ENCODE assay signal across 8 mouse cellular contexts in genomic region chr7:24298973-24299708, GRCm38 (mm10). TPM values are rescaled to one million over a fixed set of nuclear protein-coding genes. Genes with fewer than 3 reads are reported as not detected.
DNase-seq lines count a peak whose midpoint lies in the region; ATAC-seq and TF ChIP-seq lines count a peak whose summit lies in the region.

No protein-coding gene starts in this region.

- peak; percentile 43 for TF ChIP-seq CTCF in cerebellum, adult 2 months (IDR thresholded peaks at IDR 0.05; ENCODE audit: borderline replicate concordance, insufficient read depth, low read depth, low read length)
- peak; percentile 75 for TF ChIP-seq CTCF in layer of hippocampus, adult 2 months (conservative IDR thresholded peaks at IDR 0.05)
- peak; percentile 53 for TF ChIP-seq CTCF in lung, adult 2 months (IDR thresholded peaks at IDR 0.05; ENCODE audit: insufficient read depth, low read length)

- peak overlapping the region; percentile 69 for H3K27ac ChIP-seq in cerebellum, adult 2 months (ENCODE audit: insufficient read depth, low read length)
- peak overlapping the region; percentile 95 for H3K27ac ChIP-seq in forebrain, embryonic 16.5 days (ENCODE audit: low read length)
- peak overlapping the region; percentile 95 for H3K27ac ChIP-seq in layer of hippocampus, adult 2 months
- H3K27ac ChIP-seq in neural tube, embryonic 15.5 days (replicated peaks) = peak overlapping the region; percentile 88

- ATAC-seq in forebrain, embryonic 16.5 days = peak; percentile 91
- peak; percentile 93 for ATAC-seq in neural tube, embryonic 15.5 days (ENCODE audit: low FRiP score)

- H3K27me3 ChIP-seq in cerebellum, adult 2 months (ENCODE audit: control insufficient read depth, insufficient read depth, low read length) = no peaks in the 10 kb centered on the region
- H3K27me3 ChIP-seq in forebrain, embryonic 16.5 days (replicated peaks; ENCODE audit: control insufficient read depth, insufficient read depth, low read length) = no peaks in the 10 kb centered on the region
- H3K27me3 ChIP-seq in neural tube, embryonic 15.5 days (replicated peaks) = no peaks in the 10 kb centered on the region

- peak overlapping the region; percentile 86 for H3K4me3 ChIP-seq in cerebellum, adult 2 months (replicated peaks; ENCODE audit: insufficient read depth, low read depth, low read length)
- H3K4me3 ChIP-seq in forebrain, embryonic 16.5 days (replicated peaks; ENCODE audit: low read length) = peak overlapping the region; percentile 65
- H3K4me3 ChIP-seq in layer of hippocampus, adult 2 months = peak overlapping the region; percentile 86
- H3K4me3 ChIP-seq in lung, adult 2 months (replicated peaks; ENCODE audit: extremely low read depth, low read depth, low read length) = peak overlapping the region; percentile 90
- peak overlapping the region; percentile 69 for H3K4me3 ChIP-seq in neural tube, embryonic 15.5 days (replicated peaks)

- no peaks in the 10 kb centered on the region for H3K4me1 ChIP-seq in cerebellum, adult 2 months (ENCODE audit: control insufficient read depth, insufficient read depth, low read length)
- H3K4me1 ChIP-seq in forebrain, embryonic 16.5 days (replicated peaks; ENCODE audit: control insufficient read depth, insufficient read depth, low read length) = peaks cover 19% of the 10 kb centered on the region
- H3K4me1 ChIP-seq in lung, adult 2 months (ENCODE audit: control insufficient read depth, insufficient read depth, low read length) = no peaks in the 10 kb centered on the region; the same call in 1 of the 2 replicates
- peaks cover 27% of the 10 kb centered on the region for H3K4me1 ChIP-seq in neural tube, embryonic 15.5 days

- TF ChIP-seq POLR2A in cerebellum, adult 2 months (IDR thresholded peaks at IDR 0.05; ENCODE audit: borderline replicate concordance, insufficient read depth, low read length) = peak; percentile 83; the same call in 1 of the 2 replicates
- 0 out of 2 replicates have a peak, but pooled peaks have one; percentile 37 for TF ChIP-seq POLR2A in lung, adult 2 months (IDR thresholded peaks at IDR 0.05; ENCODE audit: borderline replicate concordance, extremely low read depth, low read depth, low read length)

- H3K4me2 ChIP-seq in forebrain, embryonic 16.5 days (ENCODE audit: low read length) = peak overlapping the region; percentile 66
- H3K4me2 ChIP-seq in neural tube, embryonic 15.5 days = peak overlapping the region; percentile 91

- DNase-seq in MN1 (ENCODE audit: low spot score) = peak; percentile 88
- peak; percentile 90 to 91 for DNase-seq in cerebellum, adult 2 months
- DNase-seq in heart, postnatal 36 days = peak; percentile 61 to 78
- DNase-seq in layer of hippocampus, adult 2 months (ENCODE audit: low spot score in 2 of 2) = peak; percentile 85 to 90
- DNase-seq in lung, adult 2 months = peak; percentile 73
- DNase-seq in testis, postnatal 10 days (ENCODE audit: low spot score) = peak; percentile 85

- WGBS in cerebellum, adult 2 months = under 1% methylated on average over 47 of the region's 47 CpGs
- under 1% methylated on average over 47 of the region's 47 CpGs for WGBS in forebrain, embryonic 16.5 days
- under 1% methylated on average over 43 of the region's 47 CpGs for WGBS in lung, adult 2 months
- WGBS in neural tube, embryonic 15.5 days = under 1% methylated on average over 44 of the region's 47 CpGs

- H3K36me3 ChIP-seq in forebrain, embryonic 16.5 days (ENCODE audit: control insufficient read depth, insufficient read depth) = peaks cover 36% of the 10 kb centered on the region
- H3K36me3 ChIP-seq in neural tube, embryonic 15.5 days = peaks cover 53% of the 10 kb centered on the region

- intact Hi-C loops in heart, postnatal 36 days (cut with DNase I) = loop anchor here (5.0 kb wide), 1 partner anchor 332 kb away; no protein-coding TSS in a partner anchor

- no peaks in the 10 kb centered on the region for H3K9me3 ChIP-seq in forebrain, embryonic 16.5 days (ENCODE audit: control insufficient read depth, low read length)
- H3K9me3 ChIP-seq in neural tube, embryonic 15.5 days (replicated peaks) = no peaks in the 10 kb centered on the region

- peak overlapping the region; percentile 74 for H3K9ac ChIP-seq in forebrain, embryonic 16.5 days (replicated peaks; ENCODE audit: low read depth, low read length)
- peak overlapping the region; percentile 64 for H3K9ac ChIP-seq in neural tube, embryonic 15.5 days (replicated peaks)

RNA-seq across cellular contexts. Expression of gene Zfp61, which starts 1.9 kb away (rescaled TPM):
- 33.0 and 36.4 TPM in 2 replicates for polyA plus RNA-seq in cerebellum, adult 2 months (2012; rRNA removed)
- polyA plus RNA-seq in forebrain, embryonic 16.5 days (2015; fragmentation: Nextera tagmentation; extraction: Ambion mirVana) = 56.0 and 56.3 TPM in 2 replicates
- total RNA-seq in heart, postnatal 36 days (2021) = 1 to 10 TPM; 2.1 to 3.8 TPM
- total RNA-seq in layer of hippocampus, adult 2 months (2021) = 10 to 100 TPM; 21.6 to 24.2 TPM
- 5.1 and 8.7 TPM in 2 replicates for polyA plus RNA-seq in lung, adult 2 months (2012; rRNA removed)
- 42.0 and 44.7 TPM in 2 replicates for polyA plus RNA-seq in neural tube, embryonic 15.5 days (2015; fragmentation: Nextera tagmentation; extraction: Ambion mirVana)

RNA-seq across cellular contexts. Expression of gene Zfp94, which starts 17.3 kb away (rescaled TPM):
- 18.2 and 18.3 TPM in 2 replicates for polyA plus RNA-seq in cerebellum, adult 2 months (2012; rRNA removed)
- 25.9 and 26.6 TPM in 2 replicates for polyA plus RNA-seq in forebrain, embryonic 16.5 days (2015; fragmentation: Nextera tagmentation; extraction: Ambion mirVana)
- total RNA-seq in heart, postnatal 36 days (2021) = 1 to 10 TPM; 1.7 to 2.5 TPM
- 10 to 100 TPM; 16.6 to 17.5 TPM for total RNA-seq in layer of hippocampus, adult 2 months (2021)
- 3.9 and 9.0 TPM in 2 replicates for polyA plus RNA-seq in lung, adult 2 months (2012; rRNA removed)
- 20.0 and 20.2 TPM in 2 replicates for polyA plus RNA-seq in neural tube, embryonic 15.5 days (2015; fragmentation: Nextera tagmentation; extraction: Ambion mirVana)

RNA-seq across cellular contexts. Expression of gene Zfp93, which starts 28.9 kb away (rescaled TPM):
- 8.8 and 9.2 TPM in 2 replicates for polyA plus RNA-seq in cerebellum, adult 2 months (2012; rRNA removed)
- polyA plus RNA-seq in forebrain, embryonic 16.5 days (2015; fragmentation: Nextera tagmentation; extraction: Ambion mirVana) = 11.7 and 12.8 TPM in 2 replicates
- total RNA-seq in heart, postnatal 36 days (2021) = 1 to 10 TPM; 3.8 to 4.1 TPM
- 10 to 100 TPM; 14.8 to 15.2 TPM for total RNA-seq in layer of hippocampus, adult 2 months (2021)
- polyA plus RNA-seq in lung, adult 2 months (2012; rRNA removed) = 1.5 and 1.6 TPM in 2 replicates
- polyA plus RNA-seq in neural tube, embryonic 15.5 days (2015; fragmentation: Nextera tagmentation; extraction: Ambion mirVana) = 6.3 and 8.8 TPM in 2 replicates

RNA-seq across cellular contexts. Expression of gene Tescl, which starts 34.6 kb away (rescaled TPM):
- polyA plus RNA-seq in cerebellum, adult 2 months (2012; rRNA removed) = 0.22 and 0.39 TPM in 2 replicates
- not detected in 2 replicates for polyA plus RNA-seq in forebrain, embryonic 16.5 days (2015; fragmentation: Nextera tagmentation; extraction: Ambion mirVana)
- not detected for total RNA-seq in heart, postnatal 36 days (2021)
- total RNA-seq in layer of hippocampus, adult 2 months (2021) = not detected
- 0.58 and 2.0 TPM in 2 replicates for polyA plus RNA-seq in lung, adult 2 months (2012; rRNA removed)
- polyA plus RNA-seq in neural tube, embryonic 15.5 days (2015; fragmentation: Nextera tagmentation; extraction: Ambion mirVana) = 0.24 and 0.29 TPM in 2 replicates

RNA-seq across cellular contexts. Expression of gene Zfp108, which starts 44.5 kb away (rescaled TPM):
- 5.7 and 6.1 TPM in 2 replicates for polyA plus RNA-seq in cerebellum, adult 2 months (2012; rRNA removed)
- polyA plus RNA-seq in forebrain, embryonic 16.5 days (2015; fragmentation: Nextera tagmentation; extraction: Ambion mirVana) = 5.7 and 6.3 TPM in 2 replicates
- total RNA-seq in heart, postnatal 36 days (2021) = 1 to 10 TPM; 1.8 to 2.2 TPM
- total RNA-seq in layer of hippocampus, adult 2 months (2021) = 1 to 10 TPM; 8.0 to 8.6 TPM
- polyA plus RNA-seq in lung, adult 2 months (2012; rRNA removed) = 0.76 and 0.83 TPM in 2 replicates
- polyA plus RNA-seq in neural tube, embryonic 15.5 days (2015; fragmentation: Nextera tagmentation; extraction: Ambion mirVana) = 6.0 and 6.9 TPM in 2 replicates

Comparison
In these comparisons a context has a peak if more than half of its experiments do, and no peak if none do; other contexts are left out.
1. Peak in every context shown above with its lines: DNase-seq, ATAC-seq, H3K4me3 ChIP-seq and H3K27ac ChIP-seq.